7 mouse cellular contexts compared by ENCODE assay signal in genomic region chr9:120603512-120603908, GRCm38 (mm10). TPM values are rescaled to one million over a fixed set of nuclear protein-coding genes. Genes with fewer than 3 reads are reported as not detected.
DNase-seq lines count a peak whose midpoint lies in the region; ATAC-seq lines count a peak whose summit lies in the region.

No protein-coding gene starts in this region.

- H3K9me3 ChIP-seq in lung, embryonic 15.5 days = 0 out of 2 replicates have a peak, but pooled peaks cover 8% of the 10 kb centered on the region
- 0 out of 2 replicates have a peak, but pooled peaks cover 9% of the 10 kb centered on the region for H3K9me3 ChIP-seq in forebrain, embryonic 15.5 days
- 0 out of 2 replicates have a peak, but pooled peaks cover 3% of the 10 kb centered on the region for H3K9me3 ChIP-seq in limb, embryonic 15.5 days

- H3K4me1 ChIP-seq in lung, embryonic 15.5 days = peaks cover 20% of the 10 kb centered on the region
- peaks cover 21% of the 10 kb centered on the region for H3K4me1 ChIP-seq in forebrain, embryonic 15.5 days
- peaks cover 28% of the 10 kb centered on the region for H3K4me1 ChIP-seq in limb, embryonic 15.5 days

- no peak overlapping the region for H3K9ac ChIP-seq in lung, embryonic 15.5 days
- no peak overlapping the region for H3K9ac ChIP-seq in forebrain, embryonic 15.5 days (replicated peaks)
- no peak overlapping the region for H3K9ac ChIP-seq in limb, embryonic 15.5 days

- no peaks in the 10 kb centered on the region for H3K27me3 ChIP-seq in lung, embryonic 15.5 days
- H3K27me3 ChIP-seq in forebrain, embryonic 15.5 days = no peaks in the 10 kb centered on the region
- no peaks in the 10 kb centered on the region for H3K27me3 ChIP-seq in limb, embryonic 15.5 days

- no peak for ATAC-seq in lung, embryonic 15.5 days (ENCODE audit: borderline replicate concordance, extremely low read depth, low FRiP score, low TSS enrichment)
- ATAC-seq in forebrain, embryonic 15.5 days (replicated peaks) = no peak
- ATAC-seq in limb, embryonic 15.5 days (ENCODE audit: insufficient number of reproducible peaks, low FRiP score, low TSS enrichment, low read depth) = 0 out of 2 replicates have a peak, but pooled peaks have one; percentile 10

- H3K27ac ChIP-seq in lung, embryonic 15.5 days = no peak overlapping the region
- no peak overlapping the region for H3K27ac ChIP-seq in forebrain, embryonic 15.5 days (replicated peaks)
- H3K27ac ChIP-seq in limb, embryonic 15.5 days = peak overlapping the region; percentile 76

- peak overlapping the region; percentile 35; the same call in 1 of the 2 replicates for H3K4me2 ChIP-seq in lung, embryonic 15.5 days
- peak overlapping the region; percentile 40 for H3K4me2 ChIP-seq in forebrain, embryonic 15.5 days (replicated peaks)
- H3K4me2 ChIP-seq in limb, embryonic 15.5 days = peak overlapping the region; percentile 41

- H3K36me3 ChIP-seq in lung, embryonic 15.5 days = no peaks in the 10 kb centered on the region
- H3K36me3 ChIP-seq in forebrain, embryonic 15.5 days = no peaks in the 10 kb centered on the region
- H3K36me3 ChIP-seq in limb, embryonic 15.5 days = no peaks in the 10 kb centered on the region

- WGBS in lung, embryonic 15.5 days = 30% methylated on average over 10 of the region's 10 CpGs
- 12% methylated on average over 10 of the region's 10 CpGs for WGBS in forebrain, embryonic 15.5 days
- WGBS in limb, embryonic 15.5 days = 10% methylated on average over 10 of the region's 10 CpGs

- DNase-seq in lung, postnatal 36 days = no peak
- no peak for DNase-seq in ovary, postnatal 10 days (ENCODE audit: low spot score)
- no peak for DNase-seq in adrenal gland, postnatal 36 days
- DNase-seq in urinary bladder, postnatal 14 days (ENCODE audit: low spot score) = no peak

- H3K4me3 ChIP-seq in lung, embryonic 15.5 days = no peak overlapping the region
- no peak overlapping the region; the same call in 1 of the 2 replicates for H3K4me3 ChIP-seq in forebrain, embryonic 15.5 days
- no peak overlapping the region for H3K4me3 ChIP-seq in limb, embryonic 15.5 days

RNA-seq across cellular contexts. Expression of gene Rpl14, which starts 32.3 kb away (rescaled TPM):
- 695 and 737 TPM in 2 replicates for polyA plus RNA-seq in lung, embryonic 15.5 days (2015; fragmentation: Nextera tagmentation; extraction: Ambion mirVana)
- 406 and 432 TPM in 2 replicates for polyA plus RNA-seq in forebrain, embryonic 15.5 days (2015; fragmentation: Nextera tagmentation; extraction: Ambion mirVana)
- 706 and 819 TPM in 2 replicates for polyA plus RNA-seq in limb, embryonic 15.5 days (2015; fragmentation: Nextera tagmentation; extraction: Ambion mirVana)
- 100 to 1,000 TPM; 522 to 541 TPM for total RNA-seq in adrenal gland, postnatal 36 days (2021)
